ENCODE assay signal across 14 mouse cellular contexts in genomic region chr6:38787134-38787533, GRCm38 (mm10).
DNase-seq lines count a peak whose midpoint lies in the region; ATAC-seq and TF ChIP-seq lines count a peak whose summit lies in the region.
"Had no signal": no experiment of that assay in that cellular context is flagged by ENCODE, and none has a peak within 500 bp of the region (broad histone marks: within the 10 kb centered on the region; RNA-seq: fewer than 3 reads in every experiment).

No protein-coding gene starts in this region.

- no peaks in the 10 kb centered on the region for H3K36me3 ChIP-seq in kidney, adult 2 months (ENCODE audit: control insufficient read depth, insufficient read depth, low read length)
- H3K36me3 ChIP-seq in midbrain, embryonic 15.5 days (replicated peaks) = no peaks in the 10 kb centered on the region
- H3K36me3 ChIP-seq in midbrain, postnatal 0 days (ENCODE audit: insufficient read depth, low read length) = no peaks in the 10 kb centered on the region
- H3K36me3 ChIP-seq in stomach, embryonic 15.5 days = no peaks in the 10 kb centered on the region
- H3K36me3 ChIP-seq: forebrain, embryonic 12.5 days; lung, embryonic 15.5 days had no signal

- no peak for TF ChIP-seq CTCF in gastrocnemius, adult 2 months (IDR thresholded peaks at IDR 0.05)
- TF ChIP-seq CTCF in kidney, adult 2 months (conservative IDR thresholded peaks at IDR 0.05; ENCODE audit: insufficient read depth, insufficient read length, low read depth, low read length) = no peak
- TF ChIP-seq CTCF in midbrain, postnatal 0 days (IDR thresholded peaks at IDR 0.05) = no peak

- no peaks in the 10 kb centered on the region for H3K9me3 ChIP-seq in midbrain, embryonic 15.5 days
- H3K9me3 ChIP-seq in midbrain, postnatal 0 days (ENCODE audit: low read length) = no peaks in the 10 kb centered on the region
- no peaks in the 10 kb centered on the region for H3K9me3 ChIP-seq in stomach, embryonic 15.5 days
- H3K9me3 ChIP-seq: forebrain, embryonic 12.5 days; limb, embryonic 10.5 days; lung, embryonic 15.5 days had no signal

- peak overlapping the region; percentile 20; the same call in 1 of the 2 replicates for H3K27ac ChIP-seq in gastrocnemius, adult 2 months
- H3K27ac ChIP-seq in kidney, adult 2 months (ENCODE audit: insufficient read depth, low read depth, low read length) = peak overlapping the region; percentile 21
- 0 out of 2 replicates have a peak overlapping the region, but pooled peaks have one; percentile 25 for H3K27ac ChIP-seq in midbrain, embryonic 15.5 days
- H3K27ac ChIP-seq in midbrain, postnatal 0 days (ENCODE audit: low read depth, low read length) = no peak overlapping the region
- peak overlapping the region; percentile 44; the same call in 1 of the 2 replicates for H3K27ac ChIP-seq in stomach, embryonic 15.5 days
- H3K27ac ChIP-seq: forebrain, embryonic 12.5 days; hindbrain, postnatal 0 days; limb, embryonic 10.5 days; lung, embryonic 15.5 days had no signal

- H3K4me2 ChIP-seq in midbrain, embryonic 15.5 days = no peak overlapping the region
- H3K4me2 ChIP-seq in midbrain, postnatal 0 days (ENCODE audit: low read depth, low read length, poor library complexity, severe bottlenecking) = no peak overlapping the region
- H3K4me2 ChIP-seq in stomach, embryonic 15.5 days = no peak overlapping the region
- H3K4me2 ChIP-seq: forebrain, embryonic 12.5 days; lung, embryonic 15.5 days had no signal

- no peak for TF ChIP-seq POLR2A in kidney, adult 2 months (IDR thresholded peaks at IDR 0.05; ENCODE audit: low read depth, low read length)

- DNase-seq in gastrocnemius, adult 2 months = no peak
- no peak for DNase-seq in gastrocnemius, postnatal 10 days
- no peak for DNase-seq in kidney, adult 2 months
- no peak for DNase-seq in kidney, postnatal 4 days
- DNase-seq in midbrain, postnatal 0 days (ENCODE audit: low spot score) = no peak
- DNase-seq in right cerebral cortex, postnatal 25 days = no peak
- DNase-seq: thymus, adult 2 months had no signal

- WGBS in kidney, adult 2 months = 15% methylated on average over 1 of the region's 1 CpGs
- WGBS in midbrain, embryonic 15.5 days = 43% methylated on average over 1 of the region's 1 CpGs
- 38% methylated on average over 1 of the region's 1 CpGs for WGBS in midbrain, postnatal 0 days
- WGBS in stomach, embryonic 15.5 days = 32% methylated on average over 1 of the region's 1 CpGs

- intact Hi-C loops in gastrocnemius, adult 2 months (cut with DNase I) = no loop called here

- no peak for ATAC-seq in midbrain, embryonic 15.5 days (replicated peaks)
- ATAC-seq in midbrain, postnatal 0 days (ENCODE audit: low FRiP score) = no peak
- peak; percentile 58; the same call in 1 of the 2 replicates for ATAC-seq in stomach, embryonic 15.5 days (ENCODE audit: insufficient read depth, low FRiP score, low read depth)
- ATAC-seq: hindbrain, postnatal 0 days had no signal

- H3K27me3 ChIP-seq in kidney, adult 2 months (replicated peaks; ENCODE audit: control insufficient read depth, insufficient read depth, low read length) = no peaks in the 10 kb centered on the region
- no peaks in the 10 kb centered on the region for H3K27me3 ChIP-seq in midbrain, embryonic 15.5 days (replicated peaks)
- no peaks in the 10 kb centered on the region for H3K27me3 ChIP-seq in midbrain, postnatal 0 days (ENCODE audit: insufficient read depth, low read length)
- H3K27me3 ChIP-seq in stomach, embryonic 15.5 days (replicated peaks) = no peaks in the 10 kb centered on the region
- H3K27me3 ChIP-seq: forebrain, embryonic 12.5 days; lung, embryonic 15.5 days had no signal

- H3K4me3 ChIP-seq in gastrocnemius, adult 2 months = no peak overlapping the region
- H3K4me3 ChIP-seq in kidney, adult 2 months (ENCODE audit: insufficient read depth, low read depth, low read length) = no peak overlapping the region
- no peak overlapping the region for H3K4me3 ChIP-seq in midbrain, embryonic 15.5 days
- H3K4me3 ChIP-seq in midbrain, postnatal 0 days (ENCODE audit: low read depth, low read length) = no peak overlapping the region
- H3K4me3 ChIP-seq in stomach, embryonic 15.5 days (replicated peaks) = no peak overlapping the region
- H3K4me3 ChIP-seq: forebrain, embryonic 12.5 days; limb, embryonic 10.5 days; lung, embryonic 15.5 days; myocyte had no signal

- peaks cover 16% of the 10 kb centered on the region; the same call in 1 of the 2 replicates for H3K4me1 ChIP-seq in kidney, adult 2 months (ENCODE audit: control insufficient read depth, insufficient read depth, low read length)
- H3K4me1 ChIP-seq in midbrain, embryonic 15.5 days = peaks cover 26% of the 10 kb centered on the region
- no peaks in the 10 kb centered on the region; the same call in 1 of the 2 replicates for H3K4me1 ChIP-seq in midbrain, postnatal 0 days (ENCODE audit: insufficient read depth, low read length)
- peaks cover 17% of the 10 kb centered on the region for H3K4me1 ChIP-seq in stomach, embryonic 15.5 days
- H3K4me1 ChIP-seq: limb, embryonic 10.5 days had no signal

- H3K9ac ChIP-seq in midbrain, embryonic 15.5 days = no peak overlapping the region
- H3K9ac ChIP-seq in midbrain, postnatal 0 days (replicated peaks; ENCODE audit: low read length, poor library complexity, severe bottlenecking) = no peak overlapping the region
- no peak overlapping the region for H3K9ac ChIP-seq in stomach, embryonic 15.5 days
- H3K9ac ChIP-seq: forebrain, embryonic 12.5 days; lung, embryonic 15.5 days had no signal
